Mouse (Mus musculus): Measurements from ENCODE around the gene Cdh23.
A peak's percentile ranks its signal among the peaks of the same experiment; 100 is the strongest.

The Cdh23 gene

GRCm38 (mm10) chr10:60463953-60464647 is 232.2 kb downstream of the Cdh23 start:
- no peak for DNase-seq

GRCm38 (mm10) chr10:60456662-60457397 is 239.5 kb downstream of the Cdh23 start:
- DNase-seq: no peak

DNA sequence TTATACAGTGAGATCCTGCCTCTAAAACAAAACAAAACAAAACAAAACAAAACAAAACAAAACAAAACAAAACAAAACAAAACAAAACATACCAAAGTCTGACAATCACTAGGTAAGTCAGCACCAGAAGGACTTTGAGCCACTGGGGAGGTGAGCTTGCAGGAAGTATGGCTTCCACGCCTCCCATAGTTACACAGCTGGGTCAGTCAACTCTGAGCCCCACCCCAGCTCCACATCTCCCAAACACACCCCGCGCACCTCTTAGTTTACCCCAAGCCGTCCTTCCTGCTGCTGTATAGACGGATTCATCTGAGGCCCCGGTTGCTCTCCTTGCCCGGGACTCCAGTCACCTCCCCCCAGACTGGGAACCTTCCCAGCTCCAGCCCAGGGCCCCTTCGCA is 241.1 kb downstream of the Cdh23 start:
- DNase-seq: no peak

- DNase-seq: no peak
Measured at GRCm38 (mm10) chr10:60447186-60447585, 249.1 kb downstream of the Cdh23 start.

GRCm38 (mm10) chr10:60445031-60445593 is 251.2 kb downstream of the Cdh23 start:
- DNase-seq: no peak

GRCm38 (mm10) chr10:60443078-60443477 is 253.2 kb downstream of the Cdh23 start:
- DNase-seq: no peak

DNA sequence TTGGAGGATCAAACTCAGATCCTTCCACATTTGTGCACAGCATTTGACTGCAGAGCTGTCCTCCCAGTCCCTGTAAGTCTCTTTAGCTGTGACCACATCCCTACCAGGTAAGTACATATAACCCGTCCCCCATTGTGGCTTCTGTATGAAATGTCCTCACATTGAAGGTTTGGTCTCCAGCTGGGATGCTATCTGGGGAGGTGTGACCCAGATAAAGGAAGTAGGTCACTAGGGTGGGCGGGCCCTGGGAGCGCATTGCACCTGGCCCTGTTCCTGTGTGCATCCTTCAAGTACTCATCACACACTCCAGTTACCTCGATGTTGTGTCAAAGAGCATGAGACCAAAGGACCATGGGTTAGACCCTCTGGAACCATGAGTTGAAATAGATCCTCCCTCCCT is 254.0 kb downstream of the Cdh23 start:
- no peak for DNase-seq

- DNase-seq: no peak
Measured at GRCm38 (mm10) chr10:60432679-60433078, 263.6 kb downstream of the Cdh23 start.

- no peak for DNase-seq
Measured at GRCm38 (mm10) chr10:60430591-60430990, 265.7 kb downstream of the Cdh23 start.

DNA sequence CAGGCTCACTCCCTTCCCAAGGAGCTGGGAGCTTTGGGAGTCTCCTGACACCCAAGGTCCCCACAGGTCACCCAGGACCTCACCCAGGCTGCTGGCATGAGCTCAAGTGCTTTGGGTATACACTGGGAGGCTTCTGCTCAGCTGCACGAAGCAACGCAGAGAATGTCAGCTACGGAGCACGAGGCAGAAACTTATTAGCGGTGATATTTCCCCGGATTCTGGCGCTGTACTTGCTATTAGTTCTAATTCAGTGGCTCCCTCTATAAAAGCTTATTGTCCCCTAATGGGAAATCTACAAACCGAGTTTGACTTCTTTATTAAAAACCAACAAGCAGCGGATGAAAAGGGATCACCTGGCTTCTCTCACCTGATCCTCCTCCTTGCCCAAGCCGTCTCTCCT is 266.3 kb downstream of the Cdh23 start:
- DNase-seq: no peak

DNA sequence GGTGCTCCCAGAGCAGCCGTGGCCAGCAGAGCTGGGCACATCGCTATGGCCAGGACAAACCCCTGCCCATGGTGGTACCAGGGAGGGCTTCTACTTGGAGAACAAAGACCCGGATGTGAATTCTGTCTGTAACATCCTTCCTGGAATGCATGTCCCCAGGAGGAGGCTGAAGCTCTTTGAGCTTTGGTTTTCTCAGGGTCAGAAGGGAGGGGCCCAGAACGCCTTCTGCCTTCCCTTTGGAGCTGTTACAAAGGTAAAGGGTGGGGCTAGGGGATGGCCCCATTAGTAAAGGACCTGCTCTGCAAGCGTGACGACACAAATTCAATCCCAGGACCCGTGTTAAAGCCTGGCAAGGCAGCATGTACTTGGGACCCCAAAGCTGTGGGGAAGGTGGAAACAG is 273.5 kb downstream of the Cdh23 start:
- no peak for DNase-seq

- DNase-seq: no peak
Measured at GRCm38 (mm10) chr10:60419624-60420023, 276.7 kb downstream of the Cdh23 start.

DNA sequence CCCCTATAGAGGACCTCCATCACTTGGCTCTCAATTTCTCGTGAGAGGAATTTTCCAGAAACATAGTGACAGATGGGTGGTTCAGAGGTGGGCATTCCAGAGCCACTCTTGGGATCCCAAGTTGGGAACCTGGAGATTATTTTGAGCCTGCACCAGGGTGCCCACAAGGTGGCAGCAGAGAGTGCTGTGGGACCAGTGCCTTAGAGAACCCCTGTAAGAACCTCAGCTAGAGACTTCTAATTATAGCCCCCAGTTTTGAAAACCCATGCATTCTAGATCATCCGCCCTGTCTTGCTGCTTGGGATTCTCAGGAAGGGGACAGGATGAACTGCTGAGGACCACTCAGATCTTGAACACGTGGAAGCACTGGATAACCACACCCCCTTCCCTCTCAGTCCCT is 278.2 kb downstream of the Cdh23 start:
- peak; percentile 46 for DNase-seq

- DNase-seq: no peak
Measured at GRCm38 (mm10) chr10:60417041-60417440, 279.2 kb downstream of the Cdh23 start.

GRCm38 (mm10) chr10:60413756-60414155 is 282.5 kb downstream of the Cdh23 start:
- no peak for DNase-seq

DNA sequence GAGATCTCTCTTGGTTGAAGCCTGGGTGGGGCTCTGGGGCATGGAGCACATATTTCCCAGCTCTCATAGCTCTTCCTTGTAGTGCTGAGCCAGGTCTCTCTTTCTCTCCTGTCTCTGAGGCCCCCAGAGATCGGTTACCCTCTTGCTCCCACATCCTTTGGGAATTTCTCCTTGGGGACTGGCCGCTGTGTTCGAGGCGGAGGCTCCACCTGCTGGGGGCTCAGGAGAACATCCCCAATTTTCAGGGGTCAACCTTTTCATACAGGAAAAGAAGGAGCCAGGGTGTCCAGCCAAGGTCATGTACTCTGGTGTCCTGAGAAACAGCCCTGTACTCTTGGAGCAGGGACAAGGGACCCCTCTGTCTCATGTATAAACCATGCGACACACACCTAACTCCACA is 284.5 kb downstream of the Cdh23 start:
- DNase-seq: no peak

- peak; percentile 44 for DNase-seq
Measured at GRCm38 (mm10) chr10:60407831-60408230, 288.5 kb downstream of the Cdh23 start.

DNA sequence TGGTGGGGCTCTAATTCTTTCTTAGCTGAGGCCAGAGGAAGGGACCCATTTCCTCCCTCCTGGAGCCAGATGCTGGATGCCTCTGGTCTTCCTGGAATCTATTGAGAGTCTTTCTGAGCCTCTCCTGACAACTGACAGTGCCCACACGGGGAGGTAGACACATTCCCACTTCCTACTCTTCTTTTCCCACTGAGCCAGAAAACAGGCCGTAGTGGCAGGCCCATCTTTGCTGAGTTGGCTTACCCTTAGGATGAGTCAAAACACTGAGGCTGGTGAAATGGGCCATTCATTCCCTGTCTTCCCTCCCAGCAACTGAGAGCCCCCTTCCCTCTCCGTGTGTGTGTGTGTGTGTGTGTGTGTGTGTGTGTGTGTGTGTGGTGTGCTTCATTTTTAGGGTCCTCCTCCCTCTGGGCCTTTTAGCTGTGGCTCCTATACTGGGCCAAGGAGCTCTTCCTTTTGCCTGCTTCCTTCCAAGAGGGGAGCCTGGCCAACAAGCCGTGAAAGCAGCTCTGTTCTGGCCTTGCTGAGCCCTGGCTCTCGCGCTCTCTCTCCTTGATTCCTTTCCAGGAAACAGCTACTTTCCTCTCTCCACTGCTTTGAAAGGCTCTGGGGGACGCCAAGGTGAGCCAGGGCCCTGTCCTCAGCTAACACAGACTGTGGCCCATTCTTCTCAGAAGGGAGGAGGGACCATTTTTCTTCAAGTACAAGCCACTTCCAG is 290.7 kb downstream of the Cdh23 start:
- no peak for DNase-seq

GRCm38 (mm10) chr10:60400507-60401295 is 295.6 kb downstream of the Cdh23 start:
- DNase-seq: no peak

DNA sequence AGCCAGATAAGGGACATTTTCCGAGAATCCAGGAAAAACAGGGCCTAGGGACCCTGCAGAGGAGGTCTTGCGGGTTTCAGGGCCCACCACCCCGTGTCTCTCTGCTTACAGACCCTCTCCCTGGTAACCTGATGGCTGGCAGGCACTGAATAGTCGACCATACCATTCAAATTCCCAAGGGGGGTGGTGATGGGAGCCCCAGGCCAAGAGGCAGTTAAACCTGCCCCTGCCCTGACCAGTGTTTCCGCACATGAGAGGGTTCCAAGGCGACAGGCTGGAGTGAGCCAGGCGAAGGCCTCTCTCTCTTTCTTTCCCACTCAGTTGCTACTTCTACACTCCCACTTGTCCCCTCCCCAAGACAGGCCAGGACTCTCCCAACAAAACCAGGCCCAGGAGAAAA is 296.8 kb downstream of the Cdh23 start, which contains the start of gene Gm17455:
Gene Gm17455, plus strand, starts transcription at position 278 of the 400 bp plus-strand sequence.
- DNase-seq: no peak

GRCm38 (mm10) chr10:60398051-60398814 is 298.1 kb downstream of the Cdh23 start:
- DNase-seq: no peak

DNA sequence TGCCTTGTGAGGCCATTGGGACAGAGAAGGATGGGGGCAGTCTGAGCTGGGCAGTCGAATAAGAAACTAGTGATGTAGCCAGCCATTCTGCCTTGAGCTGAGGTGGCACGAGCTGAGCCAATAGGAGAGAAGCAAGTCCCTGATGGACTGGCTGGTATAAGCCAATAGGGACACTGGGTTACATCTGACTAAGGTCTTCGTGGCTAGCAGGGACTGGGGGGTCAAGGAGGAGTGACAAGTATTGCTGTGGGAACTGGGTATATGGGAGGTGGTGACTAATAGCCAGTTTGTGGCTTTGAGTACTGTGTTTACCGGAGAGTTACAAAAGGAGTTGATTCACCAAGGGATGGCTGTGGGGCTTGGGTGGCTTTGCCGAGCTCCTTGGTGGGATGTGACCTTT is 300.7 kb downstream of the Cdh23 start:
- DNase-seq: no peak
